Mouse (Mus musculus): ENCODE measurements around the gene Suds3.

The Suds3 gene

GRCm38 (mm10) chr5:117115836-117116366 is at the start of gene Suds3:
TSS of gene Suds3 (minus strand) at chr5:117116113.
- DNase-seq (ENCODE audit: low read depth, low spot score) = peak; percentile 70

- DNase-seq (ENCODE audit: low read depth, low spot score) = no peak
These were observed 49.0 kb upstream of the Suds3 start for GRCm38 (mm10) chr5:117164923-117165322.

- no peak for DNase-seq (ENCODE audit: low read depth, low spot score)
These were observed 48.6 kb upstream of the Suds3 start for GRCm38 (mm10) chr5:117164516-117164915.

- DNase-seq (ENCODE audit: low read depth, low spot score) = no peak
These were observed 47.9 kb upstream of the Suds3 start for GRCm38 (mm10) chr5:117163790-117164189.

- no peak for DNase-seq (ENCODE audit: low read depth, low spot score)
These were observed 44.6 kb upstream of the Suds3 start for GRCm38 (mm10) chr5:117160499-117160898.

- DNase-seq (ENCODE audit: low read depth, low spot score) = no peak
These were observed 43.9 kb upstream of the Suds3 start for GRCm38 (mm10) chr5:117159805-117160291.

- DNase-seq (ENCODE audit: low read depth, low spot score) = no peak
These were observed 43.4 kb upstream of the Suds3 start for GRCm38 (mm10) chr5:117159326-117159725.

GRCm38 (mm10) chr5:117158335-117159018 is 42.6 kb upstream of the Suds3 start:
- DNase-seq (ENCODE audit: low read depth, low spot score) = no peak

GRCm38 (mm10) chr5:117153527-117154091 is 37.7 kb upstream of the Suds3 start:
- no peak for DNase-seq (ENCODE audit: low read depth, low spot score)

- no peak for DNase-seq (ENCODE audit: low read depth, low spot score)
These were observed 37.0 kb upstream of the Suds3 start for GRCm38 (mm10) chr5:117152944-117153343.

- DNase-seq (ENCODE audit: low read depth, low spot score) = no peak
These were observed 34.2 kb upstream of the Suds3 start for GRCm38 (mm10) chr5:117150068-117150467.

- DNase-seq (ENCODE audit: low read depth, low spot score) = no peak
These were observed 33.4 kb upstream of the Suds3 start for GRCm38 (mm10) chr5:117149054-117149942.

GRCm38 (mm10) chr5:117147187-117148095 is 31.5 kb upstream of the Suds3 start:
- no peak for DNase-seq (ENCODE audit: low read depth, low spot score)

GRCm38 (mm10) chr5:117146165-117146564 is 30.3 kb upstream of the Suds3 start:
- no peak for DNase-seq (ENCODE audit: low read depth, low spot score)

- DNase-seq (ENCODE audit: low read depth, low spot score) = no peak
These were observed 27.8 kb upstream of the Suds3 start for GRCm38 (mm10) chr5:117143721-117144135.

GRCm38 (mm10) chr5:117140374-117140773 is 24.5 kb upstream of the Suds3 start:
- no peak for DNase-seq (ENCODE audit: low read depth, low spot score)

GRCm38 (mm10) chr5:117139822-117140221 is 23.9 kb upstream of the Suds3 start:
- DNase-seq (ENCODE audit: low read depth, low spot score) = no peak

GRCm38 (mm10) chr5:117138295-117138988 is 22.5 kb upstream of the Suds3 start:
- DNase-seq (ENCODE audit: low read depth, low spot score) = no peak

- DNase-seq (ENCODE audit: low read depth, low spot score) = no peak
These were observed 21.7 kb upstream of the Suds3 start for GRCm38 (mm10) chr5:117137594-117137993.

- DNase-seq (ENCODE audit: low read depth, low spot score) = no peak
These were observed 21.1 kb upstream of the Suds3 start for GRCm38 (mm10) chr5:117137011-117137410.

Data from WW6 (cell line).